22 mouse cellular contexts compared by ENCODE assay signal in the genomic region with DNA sequence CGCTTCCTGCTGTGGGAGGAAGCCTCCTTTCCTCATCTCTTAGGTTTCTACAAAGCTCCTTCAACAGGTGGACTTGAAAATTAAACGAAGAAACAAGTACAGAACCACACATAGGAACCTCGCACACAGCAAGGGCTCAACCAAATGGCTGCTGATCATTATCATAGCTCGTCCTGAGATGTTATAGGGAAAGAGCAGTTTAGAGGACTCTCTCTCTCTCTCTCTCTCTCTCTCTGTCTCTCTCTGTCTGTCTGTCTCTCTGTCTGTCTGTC. TPM values are rescaled to one million over a fixed set of nuclear protein-coding genes. Genes with fewer than 3 reads are reported as not detected.
A peak's percentile ranks its signal among the peaks of the same experiment; 100 is the strongest.
DNase-seq lines count a peak whose midpoint lies in the region; ATAC-seq lines count a peak whose summit lies in the region.
"Had no signal": no experiment of that assay in that cellular context is flagged by ENCODE, and none has a peak within 500 bp of the region (broad histone marks: within the 10 kb centered on the region; RNA-seq: fewer than 3 reads in every experiment).

No protein-coding gene starts in this region.

- no peak overlapping the region for H3K4me3 ChIP-seq in intestine, embryonic 14.5 days (ENCODE audit: low read depth, low read length)
- no peak overlapping the region for H3K4me3 ChIP-seq in intestine, embryonic 16.5 days (ENCODE audit: low read length)
- no peak overlapping the region for H3K4me3 ChIP-seq in hindbrain, embryonic 13.5 days
- H3K4me3 ChIP-seq in midbrain, embryonic 13.5 days (replicated peaks), result no peak overlapping the region
- no peak overlapping the region for H3K4me3 ChIP-seq in neural tube, embryonic 14.5 days (ENCODE audit: low read depth, low read length)
- H3K4me3 ChIP-seq: embryonic facial prominence, embryonic 13.5 days; heart, adult 2 months; heart, embryonic 15.5 days; limb, embryonic 10.5 days had no signal

- no peak overlapping the region for H3K27ac ChIP-seq in intestine, embryonic 14.5 days (ENCODE audit: low read depth)
- H3K27ac ChIP-seq in intestine, embryonic 16.5 days (ENCODE audit: low read length), result no peak overlapping the region
- peak overlapping the region; percentile 97 for H3K27ac ChIP-seq in hindbrain, embryonic 13.5 days
- peak overlapping the region; percentile 59; the same call in 1 of the 2 replicates for H3K27ac ChIP-seq in midbrain, embryonic 13.5 days
- H3K27ac ChIP-seq in neural tube, embryonic 14.5 days (ENCODE audit: low read depth, low read length), result 0 out of 2 replicates have a peak overlapping the region, but pooled peaks have one; percentile 4
- H3K27ac ChIP-seq: embryonic facial prominence, embryonic 13.5 days; heart, adult 2 months; heart, embryonic 15.5 days; limb, embryonic 10.5 days had no signal

- WGBS in intestine, embryonic 14.5 days, result 69% methylated on average over 4 of the region's 4 CpGs
- 73% methylated on average over 4 of the region's 4 CpGs for WGBS in intestine, embryonic 16.5 days
- WGBS in hindbrain, embryonic 13.5 days, result 9% methylated on average over 4 of the region's 4 CpGs
- 17% methylated on average over 4 of the region's 4 CpGs for WGBS in midbrain, embryonic 13.5 days
- 15% methylated on average over 4 of the region's 4 CpGs for WGBS in neural tube, embryonic 14.5 days

- no peaks in the 10 kb centered on the region for H3K9me3 ChIP-seq in intestine, embryonic 14.5 days (ENCODE audit: control insufficient read depth, low read length)
- no peaks in the 10 kb centered on the region for H3K9me3 ChIP-seq in intestine, embryonic 16.5 days (ENCODE audit: control insufficient read depth, low read length)
- H3K9me3 ChIP-seq in hindbrain, embryonic 13.5 days, result no peaks in the 10 kb centered on the region
- H3K9me3 ChIP-seq in midbrain, embryonic 13.5 days, result no peaks in the 10 kb centered on the region
- no peaks in the 10 kb centered on the region for H3K9me3 ChIP-seq in neural tube, embryonic 14.5 days (ENCODE audit: control insufficient read depth, low read length)
- H3K9me3 ChIP-seq: embryonic facial prominence, embryonic 13.5 days; heart, embryonic 15.5 days; limb, embryonic 10.5 days had no signal

- H3K4me2 ChIP-seq in intestine, embryonic 14.5 days (ENCODE audit: low read length), result no peak overlapping the region
- no peak overlapping the region for H3K4me2 ChIP-seq in intestine, embryonic 16.5 days (ENCODE audit: low read depth, low read length)
- H3K4me2 ChIP-seq in hindbrain, embryonic 13.5 days, result peak overlapping the region; percentile 18
- H3K4me2 ChIP-seq in midbrain, embryonic 13.5 days (replicated peaks), result peak overlapping the region; percentile 25
- H3K4me2 ChIP-seq in neural tube, embryonic 14.5 days (ENCODE audit: low read depth, low read length), result peak overlapping the region; percentile 14; the same call in 1 of the 2 replicates
- H3K4me2 ChIP-seq: embryonic facial prominence, embryonic 13.5 days; heart, embryonic 15.5 days had no signal

- ATAC-seq in intestine, embryonic 14.5 days (replicated peaks; ENCODE audit: low FRiP score, low TSS enrichment, low read depth), result no peak
- no peak for ATAC-seq in intestine, embryonic 16.5 days
- ATAC-seq in hindbrain, embryonic 13.5 days (ENCODE audit: low FRiP score), result no peak
- ATAC-seq in midbrain, embryonic 13.5 days, result no peak
- no peak for ATAC-seq in neural tube, embryonic 14.5 days (ENCODE audit: low read depth)
- ATAC-seq: liver, postnatal 0 days had no signal

- no peak overlapping the region for H3K9ac ChIP-seq in intestine, embryonic 14.5 days (ENCODE audit: low read length)
- no peak overlapping the region for H3K9ac ChIP-seq in intestine, embryonic 16.5 days (ENCODE audit: low read depth, low read length)
- no peak overlapping the region for H3K9ac ChIP-seq in hindbrain, embryonic 13.5 days
- no peak overlapping the region for H3K9ac ChIP-seq in midbrain, embryonic 13.5 days (replicated peaks)
- no peak overlapping the region for H3K9ac ChIP-seq in neural tube, embryonic 14.5 days (replicated peaks; ENCODE audit: low read depth, low read length)
- H3K9ac ChIP-seq: embryonic facial prominence, embryonic 13.5 days; heart, embryonic 15.5 days; liver, postnatal 0 days had no signal

- DNase-seq in intestine, embryonic 14.5 days (ENCODE audit: low spot score), result peak; percentile 48
- no peak for DNase-seq in heart, postnatal 36 days
- DNase-seq in embryo, embryonic 10 days (ENCODE audit: low spot score), result no peak
- no peak for DNase-seq in cerebellum, adult 8-10 months
- DNase-seq: adrenal gland, postnatal 36 days; B cell, adult 2 months; cerebellum, adult 18-20 months; gastrocnemius, postnatal 14 days; heart, adult 2 months; kidney, postnatal 4 days; layer of hippocampus, adult 9-11 months; liver, postnatal 0 days; lung, postnatal 10 days; right cerebral cortex, adult 18-20 months; thymus, postnatal 14 days had no signal

- peaks cover 41% of the 10 kb centered on the region for H3K36me3 ChIP-seq in intestine, embryonic 14.5 days (ENCODE audit: control insufficient read depth, insufficient read depth, low read length)
- peaks cover 10% of the 10 kb centered on the region for H3K36me3 ChIP-seq in intestine, embryonic 16.5 days (ENCODE audit: control insufficient read depth, insufficient read depth, low read length)
- H3K36me3 ChIP-seq in hindbrain, embryonic 13.5 days, result peaks cover 23% of the 10 kb centered on the region
- H3K36me3 ChIP-seq in midbrain, embryonic 13.5 days, result peaks cover 40% of the 10 kb centered on the region
- peaks cover 19% of the 10 kb centered on the region for H3K36me3 ChIP-seq in neural tube, embryonic 14.5 days (ENCODE audit: control insufficient read depth, insufficient read depth, low read length)
- H3K36me3 ChIP-seq: heart, embryonic 15.5 days had no signal

- intact Hi-C loops in heart, postnatal 36 days (cut with DNase I), result no loop called here

- H3K4me1 ChIP-seq in intestine, embryonic 14.5 days (replicated peaks; ENCODE audit: control insufficient read depth, insufficient read depth, low read length), result peaks cover 22% of the 10 kb centered on the region; the same call in 1 of the 2 replicates
- peaks cover 7% of the 10 kb centered on the region for H3K4me1 ChIP-seq in intestine, embryonic 16.5 days (ENCODE audit: control insufficient read depth, insufficient read depth, low read length)
- peaks cover 82% of the 10 kb centered on the region for H3K4me1 ChIP-seq in hindbrain, embryonic 13.5 days (replicated peaks)
- H3K4me1 ChIP-seq in midbrain, embryonic 13.5 days (replicated peaks), result peaks cover 89% of the 10 kb centered on the region
- peaks cover 16% of the 10 kb centered on the region; the same call in 1 of the 2 replicates for H3K4me1 ChIP-seq in neural tube, embryonic 14.5 days (ENCODE audit: control insufficient read depth, insufficient read depth, low read length)
- H3K4me1 ChIP-seq: heart, embryonic 15.5 days had no signal

- no peaks in the 10 kb centered on the region for H3K27me3 ChIP-seq in intestine, embryonic 14.5 days (replicated peaks; ENCODE audit: control insufficient read depth, insufficient read depth, low read length)
- H3K27me3 ChIP-seq in intestine, embryonic 16.5 days (replicated peaks; ENCODE audit: control insufficient read depth, insufficient read depth, low read length), result no peaks in the 10 kb centered on the region
- H3K27me3 ChIP-seq in hindbrain, embryonic 13.5 days, result no peaks in the 10 kb centered on the region
- H3K27me3 ChIP-seq in midbrain, embryonic 13.5 days, result no peaks in the 10 kb centered on the region
- H3K27me3 ChIP-seq in neural tube, embryonic 14.5 days (ENCODE audit: control insufficient read depth, insufficient read depth, low read length), result no peaks in the 10 kb centered on the region
- H3K27me3 ChIP-seq: embryonic facial prominence, embryonic 13.5 days had no signal

RNA-seq across cellular contexts. Expression of a gene that starts 7.1 kb away (rescaled TPM):
- polyA plus RNA-seq in intestine, embryonic 14.5 days (2014; fragmentation: Nextera tagmentation; extraction: Ambion mirVana), result 27.4 and 28.8 TPM in 2 replicates
- 9.9 and 11.1 TPM in 2 replicates for polyA plus RNA-seq in intestine, embryonic 16.5 days (2015; fragmentation: Nextera tagmentation; extraction: Ambion mirVana)
- 34.8 and 36.8 TPM in 2 replicates for polyA plus RNA-seq in hindbrain, embryonic 13.5 days (2015; fragmentation: Nextera tagmentation; extraction: Ambion mirVana)
- 36.6 and 40.7 TPM in 2 replicates for polyA plus RNA-seq in midbrain, embryonic 13.5 days (2015; fragmentation: Nextera tagmentation; extraction: Ambion mirVana)
- 37.7 and 47.6 TPM in 2 replicates for polyA plus RNA-seq in neural tube, embryonic 14.5 days (2014; fragmentation: Nextera tagmentation; extraction: Ambion mirVana)
- 1 to 10 TPM; 6.4 to 7.8 TPM for total RNA-seq in heart, postnatal 36 days (2021)

RNA-seq across cellular contexts. Expression of a gene that starts 33.5 kb away (rescaled TPM):
- polyA plus RNA-seq in intestine, embryonic 14.5 days (2014; fragmentation: Nextera tagmentation; extraction: Ambion mirVana), result 0.97 and 1.1 TPM in 2 replicates
- 0.97 and 1.0 TPM in 2 replicates for polyA plus RNA-seq in intestine, embryonic 16.5 days (2015; fragmentation: Nextera tagmentation; extraction: Ambion mirVana)
- polyA plus RNA-seq in hindbrain, embryonic 13.5 days (2015; fragmentation: Nextera tagmentation; extraction: Ambion mirVana), result 0.47 and 0.78 TPM in 2 replicates
- polyA plus RNA-seq in midbrain, embryonic 13.5 days (2015; fragmentation: Nextera tagmentation; extraction: Ambion mirVana), result 0.54 and 0.57 TPM in 2 replicates
- polyA plus RNA-seq in neural tube, embryonic 14.5 days (2014; fragmentation: Nextera tagmentation; extraction: Ambion mirVana), result 1.3 and 1.5 TPM in 2 replicates
- total RNA-seq in heart, postnatal 36 days (2021), result 10 to 100 TPM in 1 of 2 experiments, 1 to 10 TPM in 1; 8.6 to 12.2 TPM

RNA-seq across cellular contexts. Expression of a gene that starts 51.4 kb away (rescaled TPM):
- polyA plus RNA-seq in intestine, embryonic 14.5 days (2014; fragmentation: Nextera tagmentation; extraction: Ambion mirVana), result 19.9 and 23.0 TPM in 2 replicates
- 16.2 and 16.3 TPM in 2 replicates for polyA plus RNA-seq in intestine, embryonic 16.5 days (2015; fragmentation: Nextera tagmentation; extraction: Ambion mirVana)
- 7.8 and 8.0 TPM in 2 replicates for polyA plus RNA-seq in hindbrain, embryonic 13.5 days (2015; fragmentation: Nextera tagmentation; extraction: Ambion mirVana)
- polyA plus RNA-seq in midbrain, embryonic 13.5 days (2015; fragmentation: Nextera tagmentation; extraction: Ambion mirVana), result 9.5 TPM in 2 replicates
- 5.1 and 7.3 TPM in 2 replicates for polyA plus RNA-seq in neural tube, embryonic 14.5 days (2014; fragmentation: Nextera tagmentation; extraction: Ambion mirVana)
- total RNA-seq in heart, postnatal 36 days (2021), result 1 to 10 TPM; 5.9 to 6.9 TPM

Comparison
In these comparisons a context has a peak if more than half of its experiments do, and no peak if none do; other contexts are left out.
1. H3K27ac ChIP-seq: peak in hindbrain, embryonic 13.5 days (single experiment), midbrain, embryonic 13.5 days (single experiment) and neural tube, embryonic 14.5 days (single experiment); none in intestine, embryonic 14.5 days (single experiment) and intestine, embryonic 16.5 days (single experiment).
2. H3K4me2 ChIP-seq: peak in hindbrain, embryonic 13.5 days (single experiment), midbrain, embryonic 13.5 days (single experiment) and neural tube, embryonic 14.5 days (single experiment); none in intestine, embryonic 14.5 days (single experiment) and intestine, embryonic 16.5 days (single experiment).